Mouse (Mus musculus): ENCODE data around the gene Btn2a2.

GRCm38 (mm10) chr13:23449235-23450095 lies 39.2 kb downstream of the Btn2a2 start:
- TF ChIP-seq CTCF (IDR thresholded peaks at IDR 0.05; ENCODE audit: low read depth, low read length) = no peak
- no peak for TF ChIP-seq GATA1 (IDR thresholded peaks at IDR 0.05; ENCODE audit: borderline replicate concordance, low read length)
- TF ChIP-seq TAL1 (conservative IDR thresholded peaks at IDR 0.05; ENCODE audit: low read depth, low read length) = no peak

Measured in G1E (cell line).